Mouse (Mus musculus) testis, adult 2 months (tissue): ENCODE results near the gene Tm7sf2. TPM values are rescaled to one million over a fixed set of nuclear protein-coding genes. Genes with fewer than 3 reads are reported as not detected.
"Not testable (repeated sequence)": the region's sequence is repeated elsewhere in the genome, so short reads cannot be mapped to it uniquely, and the experiment has no call there.

Experiments used
- H3K27ac ChIP-seq: fragments of 200-500 bp; 2 replicates; pipeline ENCODE4 v1.5.1; 2012; ENCODE audit warnings: low read depth, low read length; ENCODE audit not compliant: control insufficient read depth, insufficient read depth
- H3K27me3 ChIP-seq: fragments of 200-500 bp; 2 replicates; pipeline ENCODE4 v1.6.1; 2012; ENCODE audit warnings: mild to moderate bottlenecking, low read length, moderate library complexity; ENCODE audit not compliant: control insufficient read depth, insufficient read depth
- H3K36me3 ChIP-seq: fragments of 200-500 bp; 2 replicates; pipeline ENCODE4 v1.6.1; 2012; ENCODE audit warnings: mild to moderate bottlenecking, low read length; ENCODE audit not compliant: control insufficient read depth, insufficient read depth
- H3K4me1 ChIP-seq: fragments of 200-500 bp; 2 replicates; pipeline ENCODE4 v1.6.1; 2012; ENCODE audit warnings: low read length; ENCODE audit not compliant: control insufficient read depth, insufficient read depth
- H3K4me3 ChIP-seq: fragments of 200-500 bp; 2 replicates; pipeline ENCODE4 v1.5.1; 2012; ENCODE audit warnings: low read depth, mild to moderate bottlenecking, low read length, moderate library complexity, mixed read lengths; ENCODE audit not compliant: control insufficient read depth
- CTCF ChIP-seq: fragments of 200-500 bp; IDR thresholded peaks from 2 replicates; pipeline ENCODE4 v1.5.1; 2012; ENCODE audit warnings: low read depth, mild to moderate bottlenecking, inconsistent platforms, low read length, moderate library complexity; ENCODE audit not compliant: control insufficient read depth, insufficient read depth, insufficient replicate concordance
- POLR2A ChIP-seq: fragments of 200-500 bp; IDR thresholded peaks from 2 replicates; pipeline ENCODE4 v1.6.1; 2012; ENCODE audit warnings: low read depth, mild to moderate bottlenecking, inconsistent platforms, low read length, moderate library complexity; ENCODE audit not compliant: control insufficient read depth
- polyA plus RNA-seq: library from polyadenylated mRNA; depleted of rRNA; stranded (reverse); fragments of >200 nt; gene quantifications from 2 replicates; pipeline ENCODE4 v1.2.3, GENCODE M21; 2012

Gene Tm7sf2
- polyA plus RNA-seq, 1 experiment, result 26.5 TPM

- H3K27ac ChIP-seq, result peak overlapping the region; percentile 41; the same call in 1 of the 2 replicates
- H3K4me3 ChIP-seq, result peak overlapping the region; percentile 88
- H3K36me3 ChIP-seq, result peaks cover 2% of the 10 kb centered on the region
- H3K27me3 ChIP-seq, result no peaks in the 10 kb centered on the region
- peaks cover 5% of the 10 kb centered on the region for H3K4me1 ChIP-seq
- no peak for TF ChIP-seq CTCF
These were observed 20.3 kb downstream of the Tm7sf2 start for GRCm38 (mm10) chr19:6047899-6048166.

- peaks cover 2% of the 10 kb centered on the region for H3K36me3 ChIP-seq
These were observed 20.8 kb downstream of the Tm7sf2 start for GRCm38 (mm10) chr19:6047154-6047898.

GRCm38 (mm10) chr19:6046294-6047153, 21.6 kb downstream of the Tm7sf2 start, which contains the start of gene Syvn1:
Gene Syvn1, plus strand, starts transcription at chr19:6046576.
- peak; percentile 95 for TF ChIP-seq POLR2A
- no peak for TF ChIP-seq CTCF
- Histone ChIP-seq H3K36me3 (peaks cover 2% of the 10 kb centered on the region; the same call in 1 of the 2 replicates), H3K4me1 (peaks cover 5% of the 10 kb centered on the region), H3K4me3 (peak within 1 kb of the TSS; percentile 88), H3K27me3 (no peaks in the 10 kb centered on the region), H3K27ac (peak within 1 kb of the TSS; percentile 91)

More at GRCm38 (mm10) chr19:6047154-6047898, 20.8 kb downstream of the Tm7sf2 start:
- Histone ChIP-seq H3K4me3 (peak overlapping the region; percentile 88), H3K4me1 (peaks cover 5% of the 10 kb centered on the region), H3K27me3 (no peaks in the 10 kb centered on the region), H3K27ac (peak overlapping the region; percentile 91)
- no peak for TF ChIP-seq POLR2A
- TF ChIP-seq CTCF, result no peak

- peak overlapping the region; percentile 88 for H3K4me3 ChIP-seq
- 0 out of 2 replicates have a peak, but pooled peaks cover 2% of the 10 kb centered on the region for H3K36me3 ChIP-seq
- peak overlapping the region; percentile 91 for H3K27ac ChIP-seq
- H3K27me3 ChIP-seq, result no peaks in the 10 kb centered on the region
- TF ChIP-seq POLR2A (no peak; the same call in 1 of the 2 replicates), CTCF (no peak)
- peaks cover 5% of the 10 kb centered on the region for H3K4me1 ChIP-seq
These were observed 22.5 kb downstream of the Tm7sf2 start for GRCm38 (mm10) chr19:6045366-6046293.

- not testable (repeated sequence) for H3K27me3 ChIP-seq, H3K4me3 ChIP-seq, H3K27ac ChIP-seq, H3K4me1 ChIP-seq, H3K36me3 ChIP-seq
These were observed 24.1 kb downstream of the Tm7sf2 start for GRCm38 (mm10) chr19:6044102-6044501.

GRCm38 (mm10) chr19:6042293-6042692, 25.9 kb downstream of the Tm7sf2 start:
- no peak for TF ChIP-seq CTCF
- TF ChIP-seq POLR2A, result no peak
- Histone ChIP-seq H3K4me3 (no peak overlapping the region), H3K4me1 (peaks cover 3% of the 10 kb centered on the region; the same call in 1 of the 2 replicates), H3K27me3 (no peaks in the 10 kb centered on the region), H3K27ac (no peak overlapping the region), H3K36me3 (no peaks in the 10 kb centered on the region)

- TF ChIP-seq POLR2A, result no peak
- no peak for TF ChIP-seq CTCF
- H3K4me3 ChIP-seq, result no peak overlapping the region
These were observed 28.2 kb downstream of the Tm7sf2 start for GRCm38 (mm10) chr19:6040002-6040401.

More at GRCm38 (mm10) chr19:6040002-6040401, 28.2 kb downstream of the Tm7sf2 start:
- H3K27ac ChIP-seq, result no peak overlapping the region
- H3K27me3 ChIP-seq, result no peaks in the 10 kb centered on the region
- no peaks in the 10 kb centered on the region for H3K36me3 ChIP-seq
- H3K4me1 ChIP-seq, result no peaks in the 10 kb centered on the region
